Mouse (Mus musculus): ENCODE measurements around the gene Chd9. TPM values are rescaled to one million over a fixed set of nuclear protein-coding genes. Genes with fewer than 3 reads are reported as not detected.

Gene Chd9
- polyA plus RNA-seq, 1 experiment from 2014 or later, result 93.7 TPM

DNA sequence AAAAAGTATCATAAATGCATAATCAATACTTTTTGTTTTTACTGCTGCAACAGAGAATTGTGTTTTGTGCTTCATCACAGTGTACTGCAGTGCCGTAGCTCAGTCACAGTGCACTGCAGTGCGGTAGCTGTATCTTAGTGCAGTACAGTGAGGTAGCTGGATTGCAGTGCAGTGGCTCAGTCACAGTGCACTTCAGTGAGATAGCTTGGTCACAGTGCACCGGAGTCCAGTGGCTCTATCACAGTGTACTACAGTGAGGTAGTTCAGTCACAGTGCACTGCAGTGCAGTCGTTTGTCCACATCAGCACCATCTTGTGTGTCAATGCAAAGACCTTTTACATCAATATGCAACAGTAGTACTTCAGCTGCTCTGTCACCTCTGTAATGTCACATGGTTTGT lies 140.2 kb downstream of the Chd9 start:
- ATAC-seq, result no peak
- Histone ChIP-seq H3K36me3 (ENCODE audit: control insufficient read depth, insufficient read depth) (no peaks in the 10 kb centered on the region), H3K4me1 (replicated peaks; ENCODE audit: control insufficient read depth, insufficient read depth, low read length) (no peaks in the 10 kb centered on the region), H3K27me3 (replicated peaks; ENCODE audit: control insufficient read depth, insufficient read depth, low read length) (no peaks in the 10 kb centered on the region), H3K4me2 (ENCODE audit: low read length) (no peak overlapping the region), H3K9me3 (ENCODE audit: control insufficient read depth, low read length) (no peaks in the 10 kb centered on the region), H3K27ac (ENCODE audit: low read length) (no peak overlapping the region), H3K4me3 (replicated peaks; ENCODE audit: low read length) (no peak overlapping the region), H3K9ac (replicated peaks; ENCODE audit: low read depth, low read length) (no peak overlapping the region)
- WGBS, result 95% methylated on average over 4 of the region's 4 CpGs

DNA sequence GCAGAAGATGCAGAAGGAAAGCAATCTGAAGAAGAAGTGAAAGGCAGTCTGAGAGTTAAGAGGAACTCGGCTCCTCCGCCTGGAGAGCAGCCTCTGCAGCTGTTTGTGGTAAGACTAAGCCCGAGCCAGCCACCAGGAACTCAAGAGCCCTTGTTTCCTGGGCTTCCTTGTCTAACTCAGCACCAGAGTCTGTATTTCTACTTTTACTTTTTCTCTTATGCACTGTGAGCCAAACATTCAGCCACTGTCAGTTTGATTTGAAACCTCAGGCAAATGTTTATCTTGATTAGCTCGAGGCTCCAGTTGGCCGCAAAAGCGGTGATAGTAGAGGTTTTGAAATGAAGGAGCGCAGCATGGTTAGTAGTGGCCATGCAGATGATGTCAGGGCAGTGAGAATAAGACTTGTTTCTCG lies 148.8 kb downstream of the Chd9 start:
- ATAC-seq, result no peak
- peaks cover 19% of the 10 kb centered on the region for H3K36me3 ChIP-seq (ENCODE audit: control insufficient read depth, insufficient read depth)

DNA sequence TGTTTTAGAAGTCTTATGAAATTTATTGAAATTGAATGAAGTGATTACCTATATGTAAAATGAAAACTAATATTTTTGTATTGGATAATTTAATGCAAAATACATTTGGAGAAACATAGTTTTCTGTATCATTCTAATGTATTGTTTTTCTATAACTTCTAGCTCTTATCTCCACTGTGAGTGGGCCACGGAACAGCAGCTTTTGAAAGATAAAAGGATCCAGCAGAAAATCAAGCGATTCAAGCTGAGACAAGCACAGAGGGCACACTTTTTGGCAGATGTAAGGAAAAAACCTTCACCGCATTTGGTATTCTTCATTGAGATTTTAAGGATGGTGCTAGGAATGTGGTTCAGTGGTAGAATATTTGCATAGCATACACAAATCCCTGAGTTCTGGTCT lies 150.6 kb downstream of the Chd9 start:
- H3K4me1 ChIP-seq (replicated peaks; ENCODE audit: control insufficient read depth, insufficient read depth, low read length), result no peaks in the 10 kb centered on the region
- H3K4me2 ChIP-seq (ENCODE audit: low read length), result no peak overlapping the region
- H3K9me3 ChIP-seq (ENCODE audit: control insufficient read depth, low read length), result no peaks in the 10 kb centered on the region
- no peak overlapping the region for H3K9ac ChIP-seq (replicated peaks; ENCODE audit: low read depth, low read length)
- peaks cover 25% of the 10 kb centered on the region for H3K36me3 ChIP-seq (ENCODE audit: control insufficient read depth, insufficient read depth)
- no peak for ATAC-seq
- H3K27me3 ChIP-seq (replicated peaks; ENCODE audit: control insufficient read depth, insufficient read depth, low read length), result no peaks in the 10 kb centered on the region
- no peak overlapping the region for H3K27ac ChIP-seq (ENCODE audit: low read length)
- 95% methylated on average over 3 of the region's 3 CpGs for WGBS
- H3K4me3 ChIP-seq (replicated peaks; ENCODE audit: low read length), result no peak overlapping the region

More for the DNA sequence above, 148.8 kb downstream of the Chd9 start:
- no peak overlapping the region for H3K9ac ChIP-seq (replicated peaks; ENCODE audit: low read depth, low read length)
- H3K4me3 ChIP-seq (replicated peaks; ENCODE audit: low read length), result no peak overlapping the region
- H3K4me1 ChIP-seq (replicated peaks; ENCODE audit: control insufficient read depth, insufficient read depth, low read length), result no peaks in the 10 kb centered on the region
- no peak overlapping the region for H3K27ac ChIP-seq (ENCODE audit: low read length)
- no peaks in the 10 kb centered on the region for H3K27me3 ChIP-seq (replicated peaks; ENCODE audit: control insufficient read depth, insufficient read depth, low read length)
- WGBS, result 88% methylated on average over 8 of the region's 8 CpGs
- H3K4me2 ChIP-seq (ENCODE audit: low read length), result no peak overlapping the region
- H3K9me3 ChIP-seq (ENCODE audit: control insufficient read depth, low read length), result no peaks in the 10 kb centered on the region

DNA sequence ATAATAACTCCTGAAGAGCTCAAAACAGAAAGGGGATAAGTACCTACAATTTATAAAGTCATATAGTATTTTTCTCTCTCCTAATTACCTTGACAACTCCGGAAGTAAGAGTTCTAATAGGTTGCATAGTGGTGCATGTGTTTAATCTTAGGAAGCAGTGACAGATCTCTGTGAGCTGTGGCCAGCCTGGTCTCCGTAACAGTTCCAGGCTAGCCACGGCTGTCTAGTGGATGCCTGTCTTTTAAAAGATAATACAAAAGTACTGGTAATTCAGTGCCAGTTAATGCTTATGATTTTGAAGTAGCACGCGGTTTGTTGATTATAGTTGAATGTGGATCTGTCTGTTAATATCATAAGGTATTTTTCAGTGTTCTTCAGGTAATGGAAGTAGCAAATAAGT lies 151.1 kb downstream of the Chd9 start:
- peaks cover 27% of the 10 kb centered on the region for H3K36me3 ChIP-seq (ENCODE audit: control insufficient read depth, insufficient read depth)
- no peak overlapping the region for H3K4me3 ChIP-seq (replicated peaks; ENCODE audit: low read length)
- 93% methylated on average over 5 of the region's 5 CpGs for WGBS
- H3K4me2 ChIP-seq (ENCODE audit: low read length), result no peak overlapping the region
- H3K4me1 ChIP-seq (replicated peaks; ENCODE audit: control insufficient read depth, insufficient read depth, low read length), result no peaks in the 10 kb centered on the region
- H3K9ac ChIP-seq (replicated peaks; ENCODE audit: low read depth, low read length), result no peak overlapping the region
- ATAC-seq, result no peak
- no peaks in the 10 kb centered on the region for H3K9me3 ChIP-seq (ENCODE audit: control insufficient read depth, low read length)
- H3K27me3 ChIP-seq (replicated peaks; ENCODE audit: control insufficient read depth, insufficient read depth, low read length), result no peaks in the 10 kb centered on the region
- no peak overlapping the region for H3K27ac ChIP-seq (ENCODE audit: low read length)

DNA sequence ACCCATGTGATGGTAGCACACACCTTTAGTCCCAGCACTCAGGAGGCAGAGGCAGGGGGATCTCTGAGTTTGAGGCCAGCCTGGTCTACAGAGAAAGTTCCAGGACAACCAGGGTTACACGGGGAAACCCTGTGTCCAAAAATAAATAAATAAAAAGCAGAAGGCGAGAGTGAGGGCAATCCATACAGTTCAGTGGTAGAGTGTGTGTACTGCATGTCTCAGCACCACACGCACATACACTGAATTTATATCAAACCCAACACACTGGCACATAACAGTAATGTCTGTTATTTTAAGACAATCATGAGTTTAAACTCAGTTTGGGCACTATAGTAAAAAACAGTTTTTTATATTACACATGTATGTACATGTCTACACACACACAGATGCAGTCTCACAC lies 153.9 kb downstream of the Chd9 start:
- no peak overlapping the region for H3K27ac ChIP-seq (ENCODE audit: low read length)
- peaks cover 34% of the 10 kb centered on the region for H3K36me3 ChIP-seq (ENCODE audit: control insufficient read depth, insufficient read depth)
- H3K4me3 ChIP-seq (replicated peaks; ENCODE audit: low read length), result no peak overlapping the region
- no peaks in the 10 kb centered on the region for H3K9me3 ChIP-seq (ENCODE audit: control insufficient read depth, low read length)
- no peaks in the 10 kb centered on the region for H3K27me3 ChIP-seq (replicated peaks; ENCODE audit: control insufficient read depth, insufficient read depth, low read length)
- H3K4me2 ChIP-seq (ENCODE audit: low read length), result no peak overlapping the region
- 93% methylated on average over 3 of the region's 3 CpGs for WGBS
- no peak for ATAC-seq
- no peak overlapping the region for H3K9ac ChIP-seq (replicated peaks; ENCODE audit: low read depth, low read length)
- H3K4me1 ChIP-seq (replicated peaks; ENCODE audit: control insufficient read depth, insufficient read depth, low read length), result no peaks in the 10 kb centered on the region

DNA sequence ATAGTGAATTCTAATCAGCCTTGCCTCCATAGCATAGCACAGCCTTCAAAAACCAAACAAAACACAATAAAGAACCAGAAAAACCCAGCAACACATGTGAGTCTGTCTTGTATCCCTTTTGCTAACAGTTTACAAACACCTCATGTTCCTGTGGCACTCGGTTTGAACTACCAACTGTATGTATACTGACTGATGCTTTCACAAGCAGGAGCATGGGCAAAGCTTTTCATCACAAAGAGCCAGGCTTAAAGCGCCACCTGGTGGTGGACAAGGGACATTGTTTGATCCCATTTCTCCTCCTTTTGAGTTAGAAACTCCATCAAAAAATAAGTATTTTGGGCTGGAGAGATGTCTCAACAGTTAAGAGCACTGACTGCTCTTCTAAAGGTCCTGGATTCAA lies 191.6 kb downstream of the Chd9 start:
- 1% methylated on average over 2 of the region's 2 CpGs for WGBS
- ATAC-seq, result peak; percentile 75
- Histone ChIP-seq H3K9ac (replicated peaks; ENCODE audit: low read depth, low read length) (no peak overlapping the region), H3K4me3 (replicated peaks; ENCODE audit: low read length) (no peak overlapping the region), H3K27me3 (replicated peaks; ENCODE audit: control insufficient read depth, insufficient read depth, low read length) (no peaks in the 10 kb centered on the region), H3K9me3 (ENCODE audit: control insufficient read depth, low read length) (no peaks in the 10 kb centered on the region), H3K36me3 (ENCODE audit: control insufficient read depth, insufficient read depth) (peaks cover 49% of the 10 kb centered on the region), H3K4me1 (replicated peaks; ENCODE audit: control insufficient read depth, insufficient read depth, low read length) (no peaks in the 10 kb centered on the region), H3K27ac (ENCODE audit: low read length) (no peak overlapping the region), H3K4me2 (ENCODE audit: low read length) (no peak overlapping the region)

DNA sequence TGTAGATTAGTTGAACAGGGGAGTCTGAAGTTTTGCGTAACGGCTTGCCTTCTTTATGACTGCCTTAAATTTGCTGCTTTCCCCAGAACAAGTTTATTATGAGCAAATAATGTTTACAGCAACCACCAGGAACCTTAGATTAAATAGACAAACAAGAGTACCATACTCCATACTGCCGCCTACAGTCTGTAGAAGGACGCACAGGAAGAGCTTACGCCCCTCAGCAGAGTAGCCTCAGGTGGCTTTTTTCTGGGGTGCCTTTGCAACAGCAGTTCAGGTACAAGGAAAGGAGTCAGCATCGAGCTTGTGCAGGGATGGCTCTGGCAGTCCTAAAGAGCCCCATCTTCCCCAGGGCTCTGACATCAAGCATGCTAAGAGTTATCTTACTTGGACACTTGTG lies 206.3 kb downstream of the Chd9 start:
- H3K4me1 ChIP-seq (replicated peaks; ENCODE audit: control insufficient read depth, insufficient read depth, low read length), result no peaks in the 10 kb centered on the region
- 87% methylated on average over 6 of the region's 6 CpGs for WGBS
- H3K4me3 ChIP-seq (replicated peaks; ENCODE audit: low read length), result no peak overlapping the region
- peaks cover 51% of the 10 kb centered on the region for H3K36me3 ChIP-seq (ENCODE audit: control insufficient read depth, insufficient read depth)
- ATAC-seq, result no peak
- H3K9me3 ChIP-seq (ENCODE audit: control insufficient read depth, low read length), result no peaks in the 10 kb centered on the region
- H3K9ac ChIP-seq (replicated peaks; ENCODE audit: low read depth, low read length), result no peak overlapping the region
- no peak overlapping the region for H3K27ac ChIP-seq (ENCODE audit: low read length)
- no peak overlapping the region for H3K4me2 ChIP-seq (ENCODE audit: low read length)
- H3K27me3 ChIP-seq (replicated peaks; ENCODE audit: control insufficient read depth, insufficient read depth, low read length), result no peaks in the 10 kb centered on the region

DNA sequence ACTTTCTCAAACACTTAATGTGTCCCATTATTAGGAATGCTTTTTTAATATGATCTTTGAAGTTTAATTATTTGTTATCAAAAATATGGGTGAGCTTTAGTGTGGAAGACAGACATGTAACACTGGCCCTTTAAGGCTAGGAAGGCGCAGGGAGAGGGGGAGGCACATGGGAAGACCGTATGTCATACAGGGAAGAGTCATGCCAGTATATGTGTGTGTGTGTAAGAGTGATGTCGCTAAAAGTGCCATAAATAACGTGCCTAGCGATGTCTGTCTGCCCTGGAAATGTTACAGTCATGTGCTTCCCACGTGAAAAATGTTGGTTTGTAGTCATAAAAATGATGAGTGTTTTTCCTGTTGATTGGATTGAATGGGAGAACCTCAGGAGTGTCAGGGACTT lies 208.8 kb downstream of the Chd9 start:
- ATAC-seq, result no peak
- H3K4me2 ChIP-seq (ENCODE audit: low read length), result no peak overlapping the region
- WGBS, result 76% methylated on average over 6 of the region's 6 CpGs

DNA sequence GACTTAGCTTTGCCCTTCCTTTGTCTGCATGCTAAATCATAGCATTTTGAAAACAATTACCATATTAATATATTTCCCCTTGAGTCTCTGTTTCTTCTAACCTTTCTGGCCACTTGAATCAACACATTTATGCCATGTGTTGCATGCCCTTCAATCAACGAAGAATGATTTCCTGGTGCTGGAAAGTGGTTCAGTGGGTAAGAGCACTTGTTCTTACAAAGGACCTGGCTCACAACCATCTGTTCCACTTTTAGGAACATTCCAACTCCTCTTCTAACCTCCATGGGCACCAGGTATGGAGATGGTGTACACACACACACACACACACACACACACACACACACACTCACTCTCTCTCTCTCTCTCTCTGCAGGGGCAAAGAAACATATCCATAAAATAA lies 210.5 kb downstream of the Chd9 start:
- no peak for ATAC-seq
- H3K4me1 ChIP-seq (replicated peaks; ENCODE audit: control insufficient read depth, insufficient read depth, low read length), result no peaks in the 10 kb centered on the region
- no peak overlapping the region for H3K27ac ChIP-seq (ENCODE audit: low read length)
- no peaks in the 10 kb centered on the region for H3K9me3 ChIP-seq (ENCODE audit: control insufficient read depth, low read length)
- 100% methylated on average over 1 of the region's 1 CpGs for WGBS
- no peak overlapping the region for H3K9ac ChIP-seq (replicated peaks; ENCODE audit: low read depth, low read length)
- H3K36me3 ChIP-seq (ENCODE audit: control insufficient read depth, insufficient read depth), result peaks cover 53% of the 10 kb centered on the region
- no peaks in the 10 kb centered on the region for H3K27me3 ChIP-seq (replicated peaks; ENCODE audit: control insufficient read depth, insufficient read depth, low read length)
- H3K4me3 ChIP-seq (replicated peaks; ENCODE audit: low read length), result no peak overlapping the region
- H3K4me2 ChIP-seq (ENCODE audit: low read length), result no peak overlapping the region

More for the DNA sequence above, 208.8 kb downstream of the Chd9 start:
- peaks cover 49% of the 10 kb centered on the region for H3K36me3 ChIP-seq (ENCODE audit: control insufficient read depth, insufficient read depth)
- no peaks in the 10 kb centered on the region for H3K9me3 ChIP-seq (ENCODE audit: control insufficient read depth, low read length)
- H3K27ac ChIP-seq (ENCODE audit: low read length), result no peak overlapping the region
- H3K4me3 ChIP-seq (replicated peaks; ENCODE audit: low read length), result no peak overlapping the region
- no peaks in the 10 kb centered on the region for H3K27me3 ChIP-seq (replicated peaks; ENCODE audit: control insufficient read depth, insufficient read depth, low read length)
- no peaks in the 10 kb centered on the region for H3K4me1 ChIP-seq (replicated peaks; ENCODE audit: control insufficient read depth, insufficient read depth, low read length)
- no peak overlapping the region for H3K9ac ChIP-seq (replicated peaks; ENCODE audit: low read depth, low read length)

DNA sequence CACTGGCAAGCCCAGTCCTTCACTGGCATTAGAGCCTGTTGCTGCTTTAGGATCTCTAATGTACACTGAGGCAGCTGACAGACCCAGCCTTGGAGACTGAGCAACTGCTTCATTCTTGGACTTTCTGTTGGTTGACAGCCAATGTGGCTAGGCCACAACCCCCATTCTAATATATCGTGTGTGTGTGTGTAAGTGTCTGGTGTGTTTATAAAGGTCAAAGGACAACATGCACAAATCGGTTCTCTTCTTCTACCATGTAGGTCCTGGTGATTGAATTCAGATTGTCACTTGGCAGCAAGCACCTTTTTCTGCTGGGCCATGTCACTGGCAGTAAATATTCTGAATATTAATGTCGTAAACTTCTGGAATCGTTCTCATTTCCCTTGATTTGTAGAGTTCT lies 218.2 kb downstream of the Chd9 start:
- no peak overlapping the region for H3K9ac ChIP-seq (replicated peaks; ENCODE audit: low read depth, low read length)
- H3K4me1 ChIP-seq (replicated peaks; ENCODE audit: control insufficient read depth, insufficient read depth, low read length), result peaks cover 5% of the 10 kb centered on the region
- H3K36me3 ChIP-seq (ENCODE audit: control insufficient read depth, insufficient read depth), result peaks cover 43% of the 10 kb centered on the region
- no peaks in the 10 kb centered on the region for H3K9me3 ChIP-seq (ENCODE audit: control insufficient read depth, low read length)
- 91% methylated on average over 4 of the region's 4 CpGs for WGBS
- no peak for ATAC-seq
- no peak overlapping the region for H3K27ac ChIP-seq (ENCODE audit: low read length)
- no peak overlapping the region for H3K4me3 ChIP-seq (replicated peaks; ENCODE audit: low read length)
- H3K27me3 ChIP-seq (replicated peaks; ENCODE audit: control insufficient read depth, insufficient read depth, low read length), result no peaks in the 10 kb centered on the region
- H3K4me2 ChIP-seq (ENCODE audit: low read length), result no peak overlapping the region

All from forebrain, embryonic 16.5 days (tissue).